Mouse (Mus musculus) adipose tissue, adult 10 weeks (tissue): ENCODE measurements around the gene Gdpd1. TPM values are rescaled to one million over a fixed set of nuclear protein-coding genes. Genes with fewer than 3 reads are reported as not detected.

Experiments
- polyA plus RNA-seq: library from polyadenylated mRNA; stranded (reverse); fragments of 350-450 nt; fragmentation: Illumina TruSeq; extraction: RNeasy Lipid Tissue Mini Kit (QIAGEN cat#74804); gene quantifications from one replicate; pipeline ENCODE4 v1.2.3, GENCODE M21; 2014; ENCODE audit warnings: low read depth, low replicate concordance

Gdpd1 gene
- polyA plus RNA-seq: 14.6 TPM

GRCm38 (mm10) chr11:87073866-87074440 lies at the start of gene Gdpd1:
Gdpd1 (minus strand) TSS chr11:87074062.

GRCm38 (mm10) chr11:87108755-87109518 lies 35.1 kb upstream of the Gdpd1 start, which contains the start of gene Ska2:
Ska2 (plus strand) TSS chr11:87109234.

GRCm38 (mm10) chr11:87108409-87108754 lies 34.5 kb upstream of the Gdpd1 start, which contains the start of gene Prr11:
Prr11 (minus strand) TSS chr11:87108708.

GRCm38 (mm10) chr11:87086290-87086984 lies 12.6 kb upstream of the Gdpd1 start, which contains the start of gene Smg8:
Smg8 (minus strand) TSS chr11:87086774.

GRCm38 (mm10) chr11:86993041-86994037 lies 80.5 kb downstream of the Gdpd1 start, which contains the start of gene Ypel2:
Ypel2 (minus strand) TSS chr11:86993707.

Other genes with a start within 250 kb of the Gdpd1 start
- gene Ypel2, start 80.4 kb downstream of the Gdpd1 start, polyA plus RNA-seq: 15.3 TPM
- 10.8 TPM for gene Smg8, start 12.7 kb upstream of the Gdpd1 start, polyA plus RNA-seq
- gene Prr11, start 34.6 kb upstream of the Gdpd1 start, polyA plus RNA-seq: 1.2 TPM
- 9.4 TPM for gene Ska2, start 35.2 kb upstream of the Gdpd1 start, polyA plus RNA-seq
- gene Trim37, start 53.0 kb upstream of the Gdpd1 start, polyA plus RNA-seq: 18.0 TPM